Mouse (Mus musculus) gastrocnemius, postnatal 36 days (tissue): Measurements from ENCODE around the gene Ptprd. TPM values are rescaled to one million over a fixed set of nuclear protein-coding genes. Genes with fewer than 3 reads are reported as not detected.

Source experiments
- DNase-seq, 2 experiments: peaks; one replicate each; pipeline ENCODE4 v3.0.0; 2022
- intact Hi-C: fragments of 180-260 bp; cut with DNase I; formaldehyde crosslinking; loops from one replicate; pipeline ENCODE4 v1.15.1; 2025
- total RNA-seq, 2 experiments: library from RNA; stranded (reverse); gene quantifications; 2 replicates each; pipeline ENCODE4 v1.2.3; 2021

Ptprd gene
- total RNA-seq, 2 experiments from 2014 or later: 5.2 to 6.7 TPM

GRCm38 (mm10) chr4:76260286-76260685 lies 1951.5 kb downstream of the Ptprd start:
- intact Hi-C loops: no loop called here
- no peak for DNase-seq

- intact Hi-C loops: no loop called here
- peak; percentile 12 to 14 for DNase-seq
These were observed 1952.1 kb downstream of the Ptprd start for GRCm38 (mm10) chr4:76259636-76260035.

- intact Hi-C loops: no loop called here
- no peak for DNase-seq
These were observed 1967.4 kb downstream of the Ptprd start for GRCm38 (mm10) chr4:76244371-76244770.

GRCm38 (mm10) chr4:76241542-76241941 lies 1970.2 kb downstream of the Ptprd start:
- intact Hi-C loops: no loop called here
- DNase-seq: no peak

GRCm38 (mm10) chr4:76241140-76241539 lies 1970.6 kb downstream of the Ptprd start:
- intact Hi-C loops: no loop called here
- DNase-seq: no peak

- no peak for DNase-seq
- intact Hi-C loops: loop anchor here (5.0 kb wide), 1 partner anchor 57 kb away; no protein-coding TSS in a partner anchor
These were observed 1972.7 kb downstream of the Ptprd start for GRCm38 (mm10) chr4:76239063-76239462.

- intact Hi-C loops: loop anchor here (5.0 kb wide), 1 partner anchor 56 kb away; no protein-coding TSS in a partner anchor
- DNase-seq: no peak
These were observed 1973.2 kb downstream of the Ptprd start for GRCm38 (mm10) chr4:76238577-76238976.

GRCm38 (mm10) chr4:76237827-76238226 lies 1973.9 kb downstream of the Ptprd start:
- intact Hi-C loops: loop anchor here (5.0 kb wide), 1 partner anchor 56 kb away; no protein-coding TSS in a partner anchor
- no peak for DNase-seq

GRCm38 (mm10) chr4:76223720-76224119 lies 1988.0 kb downstream of the Ptprd start:
- intact Hi-C loops: no loop called here
- DNase-seq: no peak

- DNase-seq: no peak
- intact Hi-C loops: no loop called here
These were observed 1989.2 kb downstream of the Ptprd start for GRCm38 (mm10) chr4:76222520-76222919.

GRCm38 (mm10) chr4:76218065-76218464 lies 1993.7 kb downstream of the Ptprd start:
- no peak for DNase-seq
- intact Hi-C loops: no loop called here

GRCm38 (mm10) chr4:76215141-76215540 lies 1996.6 kb downstream of the Ptprd start:
- intact Hi-C loops: no loop called here
- no peak for DNase-seq

- intact Hi-C loops: no loop called here
- DNase-seq: no peak
These were observed 2012.4 kb downstream of the Ptprd start for GRCm38 (mm10) chr4:76199321-76199720.

- intact Hi-C loops: no loop called here
- DNase-seq: no peak
These were observed 2017.0 kb downstream of the Ptprd start for GRCm38 (mm10) chr4:76194762-76195161.

GRCm38 (mm10) chr4:76193496-76193895 lies 2018.3 kb downstream of the Ptprd start:
- DNase-seq: no peak

GRCm38 (mm10) chr4:76192031-76192430 lies 2019.7 kb downstream of the Ptprd start:
- no peak for DNase-seq
- intact Hi-C loops: no loop called here

More at GRCm38 (mm10) chr4:76193496-76193895, 2018.3 kb downstream of the Ptprd start:
- intact Hi-C loops: no loop called here

- intact Hi-C loops: no loop called here
- DNase-seq: no peak
These were observed 2021.0 kb downstream of the Ptprd start for GRCm38 (mm10) chr4:76190788-76191187.

GRCm38 (mm10) chr4:76183095-76183494 lies 2028.7 kb downstream of the Ptprd start:
- no peak for DNase-seq
- intact Hi-C loops: loop anchor here (5.0 kb wide), 1 partner anchor 54 kb away; no protein-coding TSS in a partner anchor

GRCm38 (mm10) chr4:76179497-76179896 lies 2032.3 kb downstream of the Ptprd start:
- intact Hi-C loops: no loop called here
- DNase-seq: no peak

- intact Hi-C loops: no loop called here
- no peak for DNase-seq
These were observed 2036.7 kb downstream of the Ptprd start for GRCm38 (mm10) chr4:76175086-76175485.

- intact Hi-C loops: no loop called here
- DNase-seq: no peak
These were observed 2056.0 kb downstream of the Ptprd start for GRCm38 (mm10) chr4:76155750-76156149.

GRCm38 (mm10) chr4:76154190-76154589 lies 2057.6 kb downstream of the Ptprd start:
- intact Hi-C loops: no loop called here
- DNase-seq: no peak

GRCm38 (mm10) chr4:76144925-76145324 lies 2066.8 kb downstream of the Ptprd start:
- intact Hi-C loops: no loop called here
- DNase-seq: no peak
